Mouse (Mus musculus): Measurements from ENCODE around the gene Slc6a17.

DNA sequence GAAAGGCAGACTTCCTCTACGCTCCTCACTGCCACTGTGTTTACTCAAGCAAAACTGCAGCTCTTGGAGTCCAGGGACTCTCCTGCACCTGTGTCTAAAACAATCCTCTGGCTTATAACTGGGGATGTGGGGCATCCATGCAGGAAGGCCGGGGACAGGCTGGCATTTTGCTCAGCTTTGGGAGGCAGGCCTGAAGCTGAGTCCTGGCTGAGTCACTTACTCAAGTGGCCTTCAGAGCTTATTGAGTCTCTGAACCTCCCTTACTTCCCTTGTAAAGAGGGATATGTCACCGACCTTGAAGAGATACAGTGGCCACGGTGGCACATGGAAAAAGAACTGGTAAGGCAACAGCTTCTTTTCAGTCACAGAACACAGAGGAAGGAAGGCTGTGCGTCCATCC lies 12.8 kb upstream of the Slc6a17 start:
- TF ChIP-seq CTCF (IDR thresholded peaks at IDR 0.05; ENCODE audit: control insufficient read depth, insufficient read depth, insufficient read length), result no peak
- no peak for TF ChIP-seq USF1 (IDR thresholded peaks at IDR 0.05; ENCODE audit: low read depth)
- TF ChIP-seq CEBPB (IDR thresholded peaks at IDR 0.05; ENCODE audit: low read depth), result no peak
- TF ChIP-seq MYOG (IDR thresholded peaks at IDR 0.05; ENCODE audit: control insufficient read depth, extremely low read depth, insufficient read length), result no peak
- no peak for TF ChIP-seq MYOD1 (IDR thresholded peaks at IDR 0.05; ENCODE audit: control insufficient read depth, insufficient read length, low read depth)
- no peak for TF ChIP-seq MAX (IDR thresholded peaks at IDR 0.05)
- TF ChIP-seq FOSL1 (IDR thresholded peaks at IDR 0.05; ENCODE audit: insufficient read depth, low read length, poor library complexity, severe bottlenecking), result no peak

Data from C2C12 (cell line).